Mouse (Mus musculus) megakaryocyte, embryonic 14.5 days (primary cell): Measurements from ENCODE around the gene Meis1.

Experiments
- FLI1 ChIP-seq: IDR thresholded peaks from 2 replicates; pipeline ENCODE4 v1.6.1; 2012; ENCODE audit warnings: low read length, inconsistent platforms, mixed read lengths
- GATA1 ChIP-seq: IDR thresholded peaks from 3 replicates; pipeline ENCODE4 v1.6.1; 2012; ENCODE audit warnings: mixed read lengths, low read length, inconsistent platforms, borderline replicate concordance

DNA sequence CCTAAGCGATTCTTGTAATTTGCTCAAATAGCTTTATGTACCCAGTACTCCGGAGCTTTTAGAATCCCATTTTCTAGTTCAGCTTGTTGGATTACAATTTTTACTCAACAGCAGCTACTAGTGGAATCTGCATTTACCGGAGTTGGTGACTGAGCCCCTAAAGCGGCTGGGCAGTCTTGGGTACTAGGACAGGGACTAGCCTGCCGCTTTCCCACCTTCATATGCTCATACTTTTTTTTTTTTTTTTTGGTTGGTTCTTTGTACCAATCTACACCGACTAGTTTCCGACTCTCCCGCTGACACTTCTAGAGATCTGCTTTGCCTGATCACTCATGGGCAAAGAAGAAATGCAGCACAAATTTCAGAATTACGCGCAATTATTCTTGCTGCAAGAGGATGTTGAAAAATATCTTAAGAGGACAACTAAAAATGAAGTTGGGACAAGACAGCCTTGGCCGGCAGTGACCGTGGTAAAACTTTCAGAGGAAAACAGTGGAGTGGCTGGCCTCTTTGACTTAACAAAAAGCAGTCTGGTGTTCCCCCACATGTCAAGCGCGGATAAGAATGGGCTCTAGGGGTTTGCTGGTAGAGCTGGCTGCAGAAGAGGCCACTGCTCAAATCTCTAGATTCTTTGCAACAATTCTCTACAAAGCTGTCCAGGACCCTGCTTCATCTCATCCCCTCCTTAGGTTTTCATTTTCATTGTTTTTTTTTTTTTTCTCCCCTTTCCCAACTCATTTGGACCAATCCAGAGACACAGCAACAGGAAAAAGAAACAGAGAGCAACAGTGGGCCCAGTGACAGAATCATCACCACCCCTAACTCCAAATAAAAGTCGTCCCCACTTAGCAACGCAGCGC is 9.0 kb downstream of the Meis1 start:
- no peak for TF ChIP-seq FLI1
- no peak for TF ChIP-seq GATA1
